Mouse (Mus musculus) ES-E14 (cell line): Measurements from ENCODE around the gene Ctu1.

Experiments used
- CHD2 ChIP-seq: IDR thresholded peaks from 2 replicates; pipeline ENCODE4 v1.6.1; 2014; ENCODE audit warnings: mild to moderate bottlenecking, low read depth, low read length, inconsistent platforms
- HCFC1 ChIP-seq: IDR thresholded peaks from 2 replicates; pipeline ENCODE4 v1.6.1; 2012; ENCODE audit warnings: low read length, inconsistent platforms, borderline replicate concordance; ENCODE audit not compliant: insufficient read depth
- MAFK ChIP-seq: IDR thresholded peaks from 2 replicates; pipeline ENCODE4 v1.6.1; 2014; ENCODE audit warnings: mild to moderate bottlenecking, low read depth, low read length, inconsistent platforms; ENCODE audit not compliant: insufficient read depth
- ZC3H11A ChIP-seq: IDR thresholded peaks from 2 replicates; pipeline ENCODE4 v1.6.1; 2012; ENCODE audit warnings: low read depth, mild to moderate bottlenecking, inconsistent platforms, low read length, borderline replicate concordance
- ZNF384 ChIP-seq: IDR thresholded peaks from 2 replicates; pipeline ENCODE4 v1.6.1; 2012; ENCODE audit warnings: low read depth, low read length, inconsistent platforms

DNA sequence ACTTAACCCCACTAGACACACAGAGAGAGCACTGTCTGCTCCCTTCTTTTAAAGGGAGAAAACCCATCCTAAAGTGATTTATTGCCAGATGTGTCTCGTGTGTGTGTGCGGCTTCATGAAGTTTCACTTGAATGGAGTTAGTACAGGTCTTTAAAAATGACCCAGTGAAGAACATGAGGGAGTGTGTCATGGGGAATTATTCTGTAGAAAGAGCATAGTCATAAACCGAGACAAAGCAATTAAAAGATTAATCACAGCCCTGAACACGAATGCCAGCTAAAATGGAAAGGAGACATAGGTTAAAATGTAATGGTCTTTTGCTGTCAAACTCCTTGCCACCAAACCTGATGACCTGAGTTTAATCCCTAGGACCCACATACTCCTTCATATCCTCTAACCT lies 37.9 kb upstream of the Ctu1 start:
- no peak for TF ChIP-seq MAFK
- TF ChIP-seq CHD2, result no peak
- TF ChIP-seq ZNF384, result no peak
- TF ChIP-seq ZC3H11A, result no peak
- TF ChIP-seq HCFC1, result no peak
